Mouse (Mus musculus) left cerebral cortex, postnatal 4 days (tissue): ENCODE data around the gene Mbnl2. TPM values are rescaled to one million over a fixed set of nuclear protein-coding genes. Genes with fewer than 3 reads are reported as not detected.

Experiments used
- DNase-seq: peaks from one replicate; pipeline ENCODE4 v3.0.0-alpha.2; 2022
- intact Hi-C: fragments of 180-260 bp; cut with DNase I; formaldehyde crosslinking; loops from one replicate; pipeline ENCODE4 v1.15.1; 2025
- total RNA-seq, 2 experiments: library from RNA; stranded (reverse); gene quantifications; 2 replicates each; pipeline ENCODE4 v1.2.3; 2021

Mbnl2 gene
- total RNA-seq, 2 experiments from 2014 or later = 39.9 to 41.2 TPM

GRCm38 (mm10) chr14:120477288-120477981, 202.0 kb downstream of the Mbnl2 start:
- intact Hi-C loops = loop anchor here (10.0 kb wide), 2 partner anchors 187 to 337 kb away; no protein-coding TSS in a partner anchor
- peak; percentile 100 for DNase-seq

- DNase-seq = peak; percentile 97
- intact Hi-C loops = loop anchor here (10.0 kb wide), 2 partner anchors 187 to 337 kb away; no protein-coding TSS in a partner anchor
These were observed 202.6 kb downstream of the Mbnl2 start, which contains the start of gene Rap2a for GRCm38 (mm10) chr14:120477982-120478568. Rap2a (plus strand) TSS chr14:120478444.

- no peak for DNase-seq
- intact Hi-C loops = loop anchor here (10.0 kb wide), 2 partner anchors 186 to 336 kb away; no protein-coding TSS in a partner anchor
These were observed 203.3 kb downstream of the Mbnl2 start for GRCm38 (mm10) chr14:120478641-120479341.

- no peak for DNase-seq
- intact Hi-C loops = no loop called here
These were observed 205.0 kb downstream of the Mbnl2 start for GRCm38 (mm10) chr14:120480341-120480900.

- intact Hi-C loops = no loop called here
- no peak for DNase-seq
These were observed 205.5 kb downstream of the Mbnl2 start for GRCm38 (mm10) chr14:120480927-120481326.

Other genes with a start within 250 kb of the Mbnl2 start
- under 1 TPM in 1 of 2 experiments, not detected in 1; 0.14 TPM for gene Oxgr1, start 233.2 kb upstream of the Mbnl2 start, total RNA-seq
- gene Rap2a, start 202.8 kb downstream of the Mbnl2 start, total RNA-seq = 10 to 100 TPM; 91.3 to 97.7 TPM